Mouse (Mus musculus) E14TG2a.4 (cell line): ENCODE measurements around the gene Thap4.

Experiments used
- CTCF ChIP-seq: conservative IDR thresholded peaks from 2 replicates; pipeline ENCODE4 v1.5.1; 2014; ENCODE audit warnings: low read length
- NANOG ChIP-seq: IDR thresholded peaks from 2 replicates; pipeline ENCODE4 v1.6.1; 2014; ENCODE audit warnings: borderline replicate concordance, low read length, mixed read lengths
- POU5F1 ChIP-seq: IDR thresholded peaks from 2 replicates; pipeline ENCODE4 v1.6.1; 2014; ENCODE audit warnings: low read length, borderline replicate concordance

- TF ChIP-seq CTCF: no peak
- TF ChIP-seq POU5F1: no peak
- TF ChIP-seq NANOG: no peak
These were observed 8.5 kb downstream of the Thap4 start for GRCm38 (mm10) chr1:93746179-93746578.
